Mouse (Mus musculus) ES-Bruce4 (cell line): ENCODE results near the gene Pam.

ENCODE experiments used
- CTCF ChIP-seq: IDR thresholded peaks from one replicate; pipeline ENCODE4 v1.8.1; 2011; ENCODE audit warnings: low read depth, low read length
- EP300 ChIP-seq: IDR thresholded peaks from 2 replicates; pipeline ENCODE4 v1.6.1; 2011; ENCODE audit warnings: low read depth, low read length; ENCODE audit not compliant: insufficient read depth
- POLR2A ChIP-seq: IDR thresholded peaks from one replicate; pipeline ENCODE4 v1.8.1; 2011; ENCODE audit warnings: low read length; ENCODE audit not compliant: insufficient read depth

- TF ChIP-seq EP300, result no peak
- TF ChIP-seq CTCF, result no peak
- TF ChIP-seq POLR2A, result no peak
These were observed 194.8 kb downstream of the Pam start for GRCm38 (mm10) chr1:97900559-97901153.
